Mouse (Mus musculus): ENCODE measurements at regions not wholly inside any gene's neighbourhood (a gene's known extent, or its start where the extent isn't known, plus 50 kb on each side); places are given as distances from the start of the nearest gene placed in this dataset.

GRCm38 (mm10) chr12:107723062-107723859 lies 234.8 kb downstream of the 3110018I06Rik start:
- no peak for DNase-seq (ENCODE audit: low spot score in 2 of 2)

GRCm38 (mm10) chr12:107723860-107724320 lies 235.5 kb downstream of the 3110018I06Rik start:
- no peak for DNase-seq (ENCODE audit: low spot score in 2 of 2)

- DNase-seq (ENCODE audit: low spot score in 2 of 2), result no peak
Observed at GRCm38 (mm10) chr12:107724467-107724866, 236.0 kb downstream of the 3110018I06Rik start.

GRCm38 (mm10) chr12:107728865-107729264 lies 240.4 kb downstream of the 3110018I06Rik start:
- DNase-seq (ENCODE audit: low spot score in 2 of 2), result no peak

GRCm38 (mm10) chr12:107729301-107729700 lies 240.9 kb downstream of the 3110018I06Rik start:
- DNase-seq (ENCODE audit: low spot score in 2 of 2), result no peak

GRCm38 (mm10) chr12:107730940-107731339 lies 242.5 kb downstream of the 3110018I06Rik start:
- no peak for DNase-seq (ENCODE audit: low spot score in 2 of 2)

- DNase-seq (ENCODE audit: low spot score in 2 of 2), result no peak
Observed at GRCm38 (mm10) chr12:107734536-107734935, 246.1 kb downstream of the 3110018I06Rik start.

GRCm38 (mm10) chr12:107742641-107743040 lies 254.2 kb downstream of the 3110018I06Rik start:
- DNase-seq (ENCODE audit: low spot score in 2 of 2), result no peak

GRCm38 (mm10) chr12:107744822-107745221 lies 256.4 kb downstream of the 3110018I06Rik start:
- no peak for DNase-seq (ENCODE audit: low spot score in 2 of 2)

GRCm38 (mm10) chr12:107748481-107749380 lies 254.7 kb downstream of the Bcl11b start:
- DNase-seq (ENCODE audit: low spot score in 2 of 2), result no peak

GRCm38 (mm10) chr12:107749381-107750085 lies 253.9 kb downstream of the Bcl11b start:
- peak; percentile 7 to 9 for DNase-seq (ENCODE audit: low spot score in 2 of 2)

GRCm38 (mm10) chr12:107750285-107750927 lies 253.0 kb downstream of the Bcl11b start:
- no peak for DNase-seq (ENCODE audit: low spot score in 2 of 2)

GRCm38 (mm10) chr12:107752126-107752525 lies 251.3 kb downstream of the Bcl11b start:
- no peak for DNase-seq (ENCODE audit: low spot score in 2 of 2)

GRCm38 (mm10) chr12:107752587-107752986 lies 250.8 kb downstream of the Bcl11b start:
- no peak for DNase-seq (ENCODE audit: low spot score in 2 of 2)

GRCm38 (mm10) chr12:107753022-107753421 lies 250.4 kb downstream of the Bcl11b start:
- DNase-seq (ENCODE audit: low spot score in 2 of 2), result no peak

GRCm38 (mm10) chr12:107753536-107753935 lies 249.9 kb downstream of the Bcl11b start:
- no peak for DNase-seq (ENCODE audit: low spot score in 2 of 2)

- no peak for DNase-seq (ENCODE audit: low spot score in 2 of 2)
Observed at GRCm38 (mm10) chr12:107754885-107755284, 248.5 kb downstream of the Bcl11b start.

GRCm38 (mm10) chr12:107755820-107756517 lies 247.4 kb downstream of the Bcl11b start:
- no peak for DNase-seq (ENCODE audit: low spot score in 2 of 2)

- no peak for DNase-seq (ENCODE audit: low spot score in 2 of 2)
Observed at GRCm38 (mm10) chr12:107757184-107757583, 246.2 kb downstream of the Bcl11b start.

Data from left cerebral cortex, adult 18-20 months (tissue).